Mouse (Mus musculus) embryonic facial prominence, embryonic 13.5 days (tissue): ENCODE measurements around the gene Nfix. TPM values are rescaled to one million over a fixed set of nuclear protein-coding genes. Genes with fewer than 3 reads are reported as not detected.
"Not testable (repeated sequence)": the region's sequence is repeated elsewhere in the genome, so short reads cannot be mapped to it uniquely, and the experiment has no call there.

ENCODE experiments used
- ATAC-seq: fragments of 200-750 bp; cut with Nextera tagmentation; 2 replicates; pipeline ENCODE4 v1.8.0; 2017; ENCODE audit warnings: low read depth; ENCODE audit not compliant: insufficient number of reproducible peaks, insufficient read depth, low FRiP score, low TSS enrichment
- H3K27ac ChIP-seq: fragments of 300-500 bp; sonication (generic); 2 replicates; pipeline ENCODE4 v1.5.1; 2015; ENCODE audit warnings: moderate library complexity, mild to moderate bottlenecking, inconsistent platforms
- H3K27me3 ChIP-seq: fragments of 300-500 bp; sonication (generic); 2 replicates; pipeline ENCODE4 v1.6.1; 2015; ENCODE audit warnings: mild to moderate bottlenecking, inconsistent platforms
- H3K36me3 ChIP-seq: fragments of 300-500 bp; sonication (generic); 2 replicates; pipeline ENCODE4 v1.6.1; 2015; ENCODE audit warnings: mild to moderate bottlenecking, inconsistent platforms
- H3K4me1 ChIP-seq: fragments of 300-500 bp; sonication (generic); 2 replicates; pipeline ENCODE4 v1.6.1; 2015; ENCODE audit warnings: inconsistent platforms
- H3K4me2 ChIP-seq: fragments of 300-500 bp; sonication (generic); 2 replicates; pipeline ENCODE4 v1.6.1; 2015; ENCODE audit warnings: moderate library complexity, mild to moderate bottlenecking, inconsistent platforms
- H3K4me3 ChIP-seq: fragments of 300-500 bp; sonication (generic); 2 replicates; pipeline ENCODE4 v1.5.1; 2015; ENCODE audit warnings: mild to moderate bottlenecking, inconsistent platforms
- H3K9ac ChIP-seq: fragments of 300-500 bp; sonication (generic); 2 replicates; pipeline ENCODE4 v1.6.1; 2015; ENCODE audit warnings: mild to moderate bottlenecking, inconsistent platforms
- H3K9me3 ChIP-seq: fragments of 300-500 bp; sonication (generic); 2 replicates; pipeline ENCODE4 v1.6.1; 2016; ENCODE audit warnings: inconsistent platforms
- WGBS: fragments of 180-500 bp; shearing (Covaris S2); methylation state at CpG from one replicate; pipeline ENCODE4 v1.1.7; 2015; ENCODE audit warnings: mixed read lengths; 5-methylcytosine and 5-hydroxymethylcytosine counted together
- polyA plus RNA-seq: library from polyadenylated mRNA; unstranded; fragments of >200 nt; fragmentation: Nextera tagmentation; extraction: Ambion mirVana; gene quantifications from 2 replicates; pipeline ENCODE4 v1.2.1, GENCODE M21; 2015

Gene Nfix
- polyA plus RNA-seq, 1 experiment from 2014 or later: 37.0 TPM

DNA sequence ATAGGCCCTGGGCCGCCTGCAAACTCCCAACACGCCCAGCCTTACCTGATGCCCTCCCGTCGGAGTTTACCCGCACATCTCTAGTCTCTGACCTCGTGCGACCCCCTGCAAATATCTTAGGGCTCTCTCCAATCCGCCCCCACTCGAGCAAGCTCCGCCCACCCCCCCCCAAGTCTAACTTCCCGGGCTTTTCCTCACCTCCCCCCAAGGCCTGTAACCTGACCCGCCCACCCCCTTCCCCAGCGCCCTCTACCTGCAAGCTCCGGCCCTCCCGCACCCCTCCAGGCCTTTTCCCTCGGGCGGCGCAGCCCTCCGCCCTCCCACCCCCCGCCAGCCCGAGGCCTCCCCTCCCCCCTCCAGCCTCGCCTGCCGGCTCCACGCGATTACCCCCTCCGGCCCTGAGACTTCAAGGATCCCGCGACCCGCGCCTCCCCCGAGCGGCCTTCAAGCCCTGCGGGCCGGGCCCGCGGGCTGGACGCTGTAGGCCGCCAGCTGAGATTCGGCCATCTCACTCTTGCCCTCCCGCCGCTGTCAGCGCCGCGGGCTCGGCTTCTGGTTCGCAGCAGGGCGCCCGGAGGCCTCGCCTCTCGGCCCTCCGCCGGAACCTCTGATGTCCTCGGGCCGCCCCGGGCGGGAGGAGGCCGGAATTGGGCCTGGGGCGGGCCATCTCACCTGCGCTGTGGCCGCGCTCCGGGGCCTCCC lies 113.0 kb downstream of the Nfix start:
- H3K36me3 ChIP-seq: peaks cover 20% of the 10 kb centered on the region
- WGBS: 0% methylated on average over 54 of the region's 62 CpGs
- peak; percentile 39 for ATAC-seq
- H3K4me1 ChIP-seq: peaks cover 42% of the 10 kb centered on the region
- peak overlapping the region; percentile 95 for H3K27ac ChIP-seq
- no peaks in the 10 kb centered on the region for H3K9me3 ChIP-seq
- peak overlapping the region; percentile 91 for H3K4me2 ChIP-seq
- peak overlapping the region; percentile 100 for H3K4me3 ChIP-seq
- H3K27me3 ChIP-seq: no peaks in the 10 kb centered on the region
- peak overlapping the region; percentile 100 for H3K9ac ChIP-seq

DNA sequence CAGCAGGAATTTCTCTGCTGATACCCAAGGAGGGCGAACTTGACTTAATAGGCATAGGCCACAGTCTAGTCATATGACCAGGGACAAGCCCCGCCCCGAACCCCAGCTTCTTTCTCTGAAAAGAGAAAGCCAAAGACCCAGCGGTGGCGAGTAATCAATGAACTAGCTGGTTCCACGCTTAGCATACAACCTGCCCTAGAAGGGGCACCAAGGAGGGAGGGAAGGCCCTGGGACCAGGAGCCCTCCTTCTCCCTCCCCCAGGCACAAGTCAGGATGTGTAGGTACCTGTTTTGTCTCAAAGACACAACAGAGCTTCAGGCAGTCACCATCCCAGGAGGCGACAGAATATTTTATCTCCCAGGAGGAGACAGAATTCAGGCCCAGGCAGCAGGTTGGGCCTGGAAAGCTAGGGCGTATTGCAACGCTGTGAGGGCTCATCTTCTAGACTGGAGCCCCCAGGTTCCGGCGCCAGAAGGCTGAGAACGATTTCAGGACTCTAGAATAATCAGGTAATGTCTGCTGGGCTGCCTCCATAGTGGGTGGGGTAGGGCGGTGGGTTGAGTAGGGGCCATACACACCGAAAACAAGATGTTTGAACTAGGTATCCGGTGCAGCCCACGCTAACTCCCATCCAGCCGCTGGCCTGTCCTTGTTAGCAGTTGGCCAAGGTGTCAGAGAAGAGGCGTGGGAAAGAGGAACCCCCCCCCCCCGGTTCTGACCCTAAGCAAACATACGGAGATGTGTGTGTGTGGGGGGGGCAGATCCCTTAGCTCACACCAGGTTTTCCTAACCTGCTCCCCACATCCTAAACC lies 113.7 kb downstream of the Nfix start, which contains the start of gene Trmt1:
Trmt1 (plus strand) TSS at position 117 of the 812 bp plus-strand sequence.
- H3K27me3 ChIP-seq: no peaks in the 10 kb centered on the region
- peaks cover 17% of the 10 kb centered on the region for H3K36me3 ChIP-seq
- H3K9ac ChIP-seq: peak within 1 kb of the TSS; percentile 100
- peaks cover 42% of the 10 kb centered on the region for H3K4me1 ChIP-seq
- peak within 1 kb of the TSS; percentile 100 for H3K4me3 ChIP-seq
- peak within 1 kb of the TSS; percentile 91 for H3K4me2 ChIP-seq
- no peaks in the 10 kb centered on the region for H3K9me3 ChIP-seq
- WGBS: 9% methylated on average over 20 of the region's 20 CpGs
- H3K27ac ChIP-seq: peak within 1 kb of the TSS; percentile 95
- ATAC-seq: 0 out of 2 replicates have a peak, but pooled peaks have one; percentile 43

DNA sequence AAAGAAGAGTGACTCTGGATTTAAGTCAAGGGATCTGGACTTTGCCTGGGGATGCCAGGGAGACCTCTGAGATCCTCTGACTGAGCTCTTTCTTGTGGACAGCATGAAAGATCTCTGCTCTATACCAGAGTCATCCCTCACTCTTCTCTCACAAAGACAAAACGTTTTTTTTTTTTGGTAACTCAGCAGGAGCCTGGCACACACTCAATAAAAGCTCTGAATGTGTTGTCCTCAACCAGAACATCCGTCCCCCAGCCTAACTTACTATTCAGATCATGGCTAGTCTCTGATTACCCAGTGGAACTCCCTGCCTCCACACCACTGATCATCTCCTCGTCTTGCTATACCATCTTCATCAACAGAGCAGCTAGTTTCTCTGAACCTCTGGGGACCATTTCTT lies 115.6 kb downstream of the Nfix start:
- no peak overlapping the region for H3K4me2 ChIP-seq
- H3K27ac ChIP-seq: no peak overlapping the region
- peaks cover 43% of the 10 kb centered on the region for H3K4me1 ChIP-seq
- 60% methylated on average over 3 of the region's 3 CpGs for WGBS
- no peaks in the 10 kb centered on the region for H3K9me3 ChIP-seq
- H3K9ac ChIP-seq: no peak overlapping the region
- peaks cover 16% of the 10 kb centered on the region; the same call in 1 of the 2 replicates for H3K36me3 ChIP-seq
- ATAC-seq: no peak
- H3K27me3 ChIP-seq: no peaks in the 10 kb centered on the region
- H3K4me3 ChIP-seq: no peak overlapping the region

DNA sequence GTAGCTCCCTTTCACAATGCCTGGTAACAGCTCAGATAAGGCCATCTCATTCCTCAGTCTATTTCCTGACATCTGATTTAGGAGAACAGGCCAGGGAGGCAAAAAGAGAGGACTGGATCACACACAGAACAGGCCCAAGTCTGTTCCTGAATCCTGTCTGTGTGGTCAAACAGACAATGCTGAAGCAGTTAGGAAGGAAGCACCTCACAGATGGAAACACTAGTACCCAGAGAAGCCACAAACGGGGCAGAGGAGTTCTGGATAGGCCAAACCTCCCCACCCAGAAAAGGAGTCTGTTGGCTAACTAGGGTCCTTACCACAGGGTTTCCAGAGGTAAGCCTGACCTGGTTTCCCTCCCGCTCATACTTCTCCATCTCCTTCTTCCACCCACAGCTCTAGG lies 117.9 kb downstream of the Nfix start:
- Histone ChIP-seq H3K4me2 (no peak overlapping the region), H3K4me1 (peaks cover 30% of the 10 kb centered on the region), H3K36me3 (peaks cover 18% of the 10 kb centered on the region; the same call in 1 of the 2 replicates), H3K4me3 (no peak overlapping the region), H3K27me3 (no peaks in the 10 kb centered on the region), H3K27ac (no peak overlapping the region), H3K9ac (no peak overlapping the region), H3K9me3 (no peaks in the 10 kb centered on the region)
- WGBS: 89% methylated on average over 2 of the region's 2 CpGs
- ATAC-seq: no peak

DNA sequence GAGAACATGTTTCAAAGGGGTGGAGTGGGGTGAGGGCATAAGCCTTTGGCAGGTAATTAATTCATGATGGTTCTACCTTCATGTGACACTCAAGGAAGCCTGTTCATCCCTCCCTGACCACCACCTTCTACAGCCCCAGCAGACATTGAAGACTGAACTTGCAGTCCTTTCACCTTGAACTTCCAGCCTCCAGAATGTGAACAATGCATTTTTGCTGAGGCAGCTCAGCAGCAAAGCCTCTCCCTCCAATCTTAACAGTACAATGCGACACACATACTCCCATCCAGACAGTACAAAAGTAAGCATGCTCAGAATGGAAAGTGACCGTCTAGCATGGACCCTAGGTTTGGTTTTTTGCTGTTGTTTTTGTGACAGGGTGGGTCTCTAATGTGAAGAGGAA lies 118.7 kb downstream of the Nfix start:
- Histone ChIP-seq H3K4me2 (no peak overlapping the region), H3K9me3 (no peaks in the 10 kb centered on the region), H3K27ac (no peak overlapping the region), H3K9ac (no peak overlapping the region), H3K27me3 (no peaks in the 10 kb centered on the region), H3K4me1 (peaks cover 28% of the 10 kb centered on the region), H3K36me3 (peaks cover 24% of the 10 kb centered on the region), H3K4me3 (no peak overlapping the region)
- 92% methylated on average over 2 of the region's 2 CpGs for WGBS
- no peak for ATAC-seq

DNA sequence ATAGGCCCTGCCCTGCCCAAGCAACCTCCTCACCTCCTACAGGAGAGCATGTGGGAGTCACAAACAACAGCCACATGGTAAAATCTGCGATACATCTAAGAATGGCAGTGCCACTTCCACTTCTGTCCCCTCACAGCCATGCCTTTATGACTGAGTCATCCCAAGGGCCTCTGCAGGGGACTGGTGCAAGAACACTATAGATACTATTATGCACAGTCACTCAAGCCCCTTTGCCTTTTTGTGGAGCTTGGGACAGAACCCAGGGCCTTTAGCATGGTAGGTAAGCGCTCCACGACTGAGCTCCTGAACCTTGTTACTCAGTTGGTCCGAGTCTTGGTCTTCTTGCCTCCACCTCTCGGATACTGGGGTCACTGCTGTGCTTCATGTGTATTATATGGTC lies 122.8 kb downstream of the Nfix start:
- 93% methylated on average over 5 of the region's 5 CpGs for WGBS
- Histone ChIP-seq H3K27ac (no peak overlapping the region), H3K4me1 (peaks cover 9% of the 10 kb centered on the region), H3K9me3 (no peaks in the 10 kb centered on the region), H3K27me3 (no peaks in the 10 kb centered on the region), H3K4me2 (no peak overlapping the region), H3K4me3 (no peak overlapping the region), H3K36me3 (peaks cover 54% of the 10 kb centered on the region), H3K9ac (no peak overlapping the region)
- no peak for ATAC-seq

DNA sequence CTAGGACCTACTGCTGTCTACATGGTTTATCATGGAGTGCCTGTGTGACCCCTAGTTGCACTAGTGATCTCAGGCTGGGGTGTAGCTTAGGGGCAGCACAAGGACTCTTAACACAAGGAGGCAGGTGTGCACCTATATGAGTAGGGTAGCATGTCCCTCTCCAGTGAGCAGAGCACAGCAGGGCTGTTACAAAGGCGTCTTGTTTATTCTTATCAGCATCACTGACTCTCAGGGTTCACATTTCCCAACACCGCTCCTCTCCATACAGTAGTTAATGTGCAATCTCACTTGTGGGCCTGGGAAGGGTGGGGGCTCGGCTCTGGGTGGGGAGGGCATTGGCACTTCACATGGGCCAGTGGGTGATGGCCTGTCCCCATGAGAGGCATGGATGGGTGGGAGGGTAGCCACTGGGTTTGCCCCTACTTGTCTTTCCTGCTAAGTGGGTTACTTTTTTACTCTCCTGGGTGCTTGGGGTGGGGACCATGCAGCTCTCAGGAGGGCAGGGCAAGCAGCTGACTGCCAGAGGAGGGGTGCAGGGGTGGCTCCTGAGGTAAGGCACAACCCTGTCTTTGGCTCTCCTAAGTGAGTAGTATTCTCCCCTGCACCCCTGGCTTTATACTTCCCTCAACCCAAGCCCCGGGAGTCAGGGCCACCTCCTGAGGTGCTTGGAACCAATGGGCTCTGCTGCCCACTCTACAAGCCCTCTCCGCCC lies 129.7 kb downstream of the Nfix start:
- WGBS: 95% methylated on average over 5 of the region's 5 CpGs
- not testable (repeated sequence) for H3K4me2 ChIP-seq, ATAC-seq, H3K9me3 ChIP-seq, H3K9ac ChIP-seq, H3K27me3 ChIP-seq, H3K4me3 ChIP-seq, H3K27ac ChIP-seq
- Histone ChIP-seq H3K4me1 (peaks cover 15% of the 10 kb centered on the region), H3K36me3 (peaks cover 73% of the 10 kb centered on the region)

DNA sequence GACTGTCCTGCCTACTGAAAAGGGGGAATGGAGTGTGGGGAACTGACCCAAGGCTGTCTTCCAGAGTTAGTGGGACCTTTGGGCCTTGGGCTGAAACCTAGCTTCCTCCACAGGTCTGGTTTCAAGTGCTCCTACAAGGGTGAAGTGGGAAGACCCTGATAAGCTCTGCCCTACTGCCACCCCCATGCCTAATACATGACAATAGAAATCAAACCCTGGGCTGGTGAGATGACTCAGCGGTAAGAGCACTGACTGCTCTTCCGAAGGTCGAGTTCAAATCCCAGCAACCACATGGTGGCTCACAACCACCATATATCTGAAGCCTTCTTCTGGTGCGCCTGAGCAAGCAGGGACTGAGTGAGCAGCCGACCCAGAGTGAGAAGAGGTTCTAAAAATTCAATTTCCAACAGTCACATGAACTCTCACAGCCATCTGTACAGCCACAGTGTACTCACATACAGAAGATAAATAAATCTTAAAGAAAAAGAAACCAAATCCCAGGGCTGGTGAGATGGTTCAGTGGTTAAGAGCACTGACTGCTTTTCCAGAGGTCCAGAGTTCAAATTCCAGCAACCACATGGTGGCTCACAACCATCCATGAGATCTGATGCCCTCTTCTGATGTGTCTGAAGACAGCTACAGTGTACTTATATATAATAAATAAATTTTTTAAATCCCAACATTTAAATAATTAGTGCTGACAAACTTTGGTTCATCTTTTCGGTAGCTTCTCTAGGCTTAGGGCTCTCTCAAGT lies 131.2 kb downstream of the Nfix start:
- H3K4me3 ChIP-seq: no peak overlapping the region
- ATAC-seq: no peak
- no peaks in the 10 kb centered on the region for H3K27me3 ChIP-seq
- no peak overlapping the region for H3K9ac ChIP-seq
- H3K4me2 ChIP-seq: no peak overlapping the region
- H3K36me3 ChIP-seq: peaks cover 58% of the 10 kb centered on the region
- no peaks in the 10 kb centered on the region for H3K9me3 ChIP-seq
- 0 out of 2 replicates have a peak overlapping the region, but pooled peaks have one; percentile 12 for H3K27ac ChIP-seq
- H3K4me1 ChIP-seq: peaks cover 15% of the 10 kb centered on the region
- WGBS: 86% methylated on average over 6 of the region's 6 CpGs

DNA sequence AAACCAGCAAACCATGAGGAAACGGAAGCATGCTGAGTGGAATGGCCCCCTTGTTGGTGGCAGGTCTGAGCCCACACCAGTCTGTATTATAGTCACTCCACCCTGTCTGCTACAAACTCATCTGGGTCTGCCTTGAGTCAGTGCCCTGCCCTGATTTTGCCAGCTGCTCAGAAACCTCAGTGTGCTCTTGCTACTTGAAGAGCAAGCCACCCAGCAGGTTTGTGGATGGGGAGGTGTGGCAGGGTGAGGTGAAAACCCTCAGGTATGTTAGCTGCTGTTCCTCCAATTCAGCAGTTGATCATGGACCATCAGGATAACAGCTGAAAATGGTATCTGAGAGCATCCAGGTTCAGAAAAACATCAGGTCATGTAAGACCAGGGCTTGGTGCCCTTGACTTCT lies 132.1 kb downstream of the Nfix start:
- Histone ChIP-seq H3K27ac (no peak overlapping the region), H3K9me3 (no peaks in the 10 kb centered on the region), H3K4me1 (peaks cover 20% of the 10 kb centered on the region), H3K36me3 (peaks cover 50% of the 10 kb centered on the region), H3K4me3 (no peak overlapping the region), H3K9ac (no peak overlapping the region), H3K27me3 (no peaks in the 10 kb centered on the region), H3K4me2 (no peak overlapping the region)
- ATAC-seq: no peak
- 69% methylated on average over 1 of the region's 1 CpGs for WGBS

DNA sequence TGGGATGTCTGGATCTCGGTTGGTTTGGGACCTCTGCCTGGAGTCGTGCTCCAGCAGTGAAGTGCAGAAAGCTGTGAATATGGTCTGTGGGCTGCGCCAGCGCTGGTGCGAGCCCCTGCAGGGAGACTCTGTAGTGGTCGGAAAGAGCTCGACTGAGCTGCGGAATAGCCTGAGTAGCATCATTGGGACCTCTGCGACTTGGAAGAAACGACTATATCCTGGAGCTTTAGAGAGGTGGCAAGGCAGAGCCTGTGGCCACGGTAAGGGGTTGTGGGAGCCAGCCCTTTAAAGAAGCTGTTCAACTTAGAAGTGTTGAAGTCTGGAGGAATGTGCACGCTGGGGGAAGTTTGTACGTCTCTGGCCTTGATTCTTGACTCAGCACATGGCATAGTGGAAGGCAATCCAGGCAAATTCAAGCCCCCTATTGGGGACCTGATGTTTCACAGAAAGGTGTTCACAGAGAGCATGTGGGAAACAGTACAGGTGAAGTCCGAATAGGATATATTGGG lies 134.7 kb downstream of the Nfix start:
- no peak for ATAC-seq
- Histone ChIP-seq H3K36me3 (peaks cover 26% of the 10 kb centered on the region), H3K9me3 (no peaks in the 10 kb centered on the region), H3K4me2 (peak overlapping the region; percentile 87), H3K27ac (peak overlapping the region; percentile 96), H3K4me3 (peak overlapping the region; percentile 85), H3K4me1 (peaks cover 30% of the 10 kb centered on the region), H3K9ac (peak overlapping the region; percentile 84), H3K27me3 (no peaks in the 10 kb centered on the region)
- WGBS: 1% methylated on average over 14 of the region's 14 CpGs
